Mouse (Mus musculus) CH12.LX (cell line): ENCODE measurements around the gene Abca4. TPM values are rescaled to one million over a fixed set of nuclear protein-coding genes. Genes with fewer than 3 reads are reported as not detected.

ENCODE experiments used
- DNase-seq: peaks from one replicate; pipeline ENCODE4 v3.0.0-alpha.2; 2013; ENCODE audit errors: extremely low read depth
- H3K27ac ChIP-seq: 2 replicates; pipeline ENCODE4 v1.5.1; 2012; ENCODE audit warnings: low read depth, mild to moderate bottlenecking, control low read depth, moderate library complexity; ENCODE audit not compliant: insufficient read depth
- H3K27me3 ChIP-seq: replicated peaks from 2 replicates; pipeline ENCODE3; 2012; ENCODE audit warnings: inconsistent platforms
- H3K36me3 ChIP-seq, 2 experiments: replicated peaks in 1 of 2; 2 replicates each; pipeline versions ENCODE3 to v1.6.1; 2012; ENCODE audit warnings: inconsistent platforms in 1 of 2, low read length in 1 of 2, mild to moderate bottlenecking in 1 of 2, mixed read lengths in 1 of 2, moderate library complexity in 1 of 2; ENCODE audit not compliant: control insufficient read depth in 1 of 2, insufficient read depth in 1 of 2
- H3K4me1 ChIP-seq, 2 experiments: 2 replicates each; pipeline ENCODE4 v1.6.1; 2012; ENCODE audit warnings: inconsistent platforms in 1 of 2, moderate library complexity in 1 of 2; ENCODE audit not compliant: insufficient read depth in 2 of 2, control insufficient read depth in 1 of 2
- H3K4me2 ChIP-seq: 2 replicates; pipeline ENCODE4 v1.6.1; 2012; ENCODE audit warnings: low read depth, mild to moderate bottlenecking, control low read depth; ENCODE audit not compliant: poor library complexity, insufficient read depth, severe bottlenecking
- H3K4me3 ChIP-seq, 3 experiments: fragments of 150-350 bp in 1 of 3; sonication (generic) in 1 of 3; replicated peaks in 1 of 3; 2 replicates each; pipeline versions ENCODE3 to v1.5.1; 2011 to 2012; ENCODE audit warnings: low read depth in 2 of 3, low read length in 2 of 3, mild to moderate bottlenecking in 2 of 3, moderate library complexity in 2 of 3, control low read depth in 1 of 3, improper control_type of control experiment in 1 of 3, inconsistent platforms in 1 of 3, mixed read lengths in 1 of 3; ENCODE audit not compliant: poor library complexity in 1 of 3
- H3K79me2 ChIP-seq: replicated peaks from 2 replicates; pipeline ENCODE4 v1.6.1; 2012; ENCODE audit warnings: mild to moderate bottlenecking, moderate library complexity; ENCODE audit not compliant: control insufficient read depth, poor library complexity, insufficient read depth, severe bottlenecking; ENCODE audit errors: extremely low read depth
- H3K9ac ChIP-seq: 2 replicates; pipeline ENCODE4 v1.6.1; 2012; ENCODE audit warnings: low read depth, mild to moderate bottlenecking, control low read depth, moderate library complexity; ENCODE audit not compliant: insufficient read depth
- H3K9me3 ChIP-seq: replicated peaks from 2 replicates; pipeline ENCODE3; 2012; ENCODE audit warnings: low read length, inconsistent platforms, mixed read lengths
- BHLHE40 ChIP-seq: IDR thresholded peaks from 2 replicates; pipeline ENCODE4 v1.6.1; 2011; ENCODE audit warnings: mild to moderate bottlenecking, low read depth, low read length, improper control_type of control experiment
- CHD2 ChIP-seq: IDR thresholded peaks from 2 replicates; pipeline ENCODE4 v1.6.1; 2011; ENCODE audit warnings: low read length, improper control_type of control experiment
- CTCF ChIP-seq, 2 experiments: IDR thresholded peaks in 1 of 2; conservative IDR thresholded peaks in 1 of 2; 2 replicates each; pipeline ENCODE4 v1.5.1; 2011 to 2012; ENCODE audit warnings: low read depth in 2 of 2, low read length in 2 of 2, improper control_type of control experiment in 1 of 2, inconsistent platforms in 1 of 2, mild to moderate bottlenecking in 1 of 2, moderate library complexity in 1 of 2
- E2F4 ChIP-seq: IDR thresholded peaks from 2 replicates; pipeline ENCODE4 v1.6.1; 2011; ENCODE audit warnings: low read depth, low read length, improper control_type of control experiment; ENCODE audit not compliant: insufficient replicate concordance
- ELF1 ChIP-seq: IDR thresholded peaks from 2 replicates; pipeline ENCODE4 v1.6.1; 2014; ENCODE audit warnings: low read depth, mild to moderate bottlenecking, inconsistent platforms, low read length, improper control_type of control experiment
- ETS1 ChIP-seq: conservative IDR thresholded peaks from 2 replicates; pipeline ENCODE4 v1.6.1; 2012; ENCODE audit warnings: low read depth, mild to moderate bottlenecking, inconsistent platforms, low read length, improper control_type of control experiment, moderate library complexity
- GABPA ChIP-seq: IDR thresholded peaks from 2 replicates; pipeline ENCODE4 v1.6.1; 2012; ENCODE audit warnings: low read depth, low read length, improper control_type of control experiment, inconsistent platforms; ENCODE audit not compliant: insufficient replicate concordance
- HCFC1 ChIP-seq: IDR thresholded peaks from 2 replicates; pipeline ENCODE4 v1.6.1; 2012; ENCODE audit warnings: low read depth, mild to moderate bottlenecking, inconsistent platforms, low read length, improper control_type of control experiment
- IRF4 ChIP-seq: IDR thresholded peaks from 2 replicates; pipeline ENCODE4 v1.6.1; 2014; ENCODE audit warnings: low read depth, mild to moderate bottlenecking, inconsistent platforms, low read length, improper control_type of control experiment
- JUND ChIP-seq: conservative IDR thresholded peaks from 2 replicates; pipeline ENCODE4 v1.6.1; 2011; ENCODE audit warnings: low read depth, low read length, improper control_type of control experiment
- KAT2A ChIP-seq: IDR thresholded peaks from 2 replicates; pipeline ENCODE4 v1.6.1; 2012; ENCODE audit warnings: low read length, improper control_type of control experiment, inconsistent platforms; ENCODE audit not compliant: insufficient replicate concordance
- MAFK ChIP-seq: IDR thresholded peaks from 2 replicates; pipeline ENCODE4 v1.6.1; 2011; ENCODE audit warnings: low read length, improper control_type of control experiment; ENCODE audit not compliant: insufficient replicate concordance
- MAX ChIP-seq: IDR thresholded peaks from 2 replicates; pipeline ENCODE4 v1.6.1; 2011; ENCODE audit warnings: low read length, improper control_type of control experiment
- MAZ ChIP-seq: IDR thresholded peaks from 2 replicates; pipeline ENCODE4 v1.6.1; 2012; ENCODE audit warnings: low read depth, mild to moderate bottlenecking, inconsistent platforms, low read length, improper control_type of control experiment, moderate library complexity
- MEF2A ChIP-seq: IDR thresholded peaks from 2 replicates; pipeline ENCODE4 v1.6.1; 2014; ENCODE audit warnings: low read depth, mild to moderate bottlenecking, inconsistent platforms, low read length, improper control_type of control experiment, borderline replicate concordance
- NELFE ChIP-seq: IDR thresholded peaks from 2 replicates; pipeline ENCODE4 v1.6.1; 2011; ENCODE audit warnings: low read depth, low read length, improper control_type of control experiment
- NRF1 ChIP-seq: IDR thresholded peaks from 2 replicates; pipeline ENCODE4 v1.6.1; 2014; ENCODE audit warnings: low read depth, mild to moderate bottlenecking, inconsistent platforms, low read length, improper control_type of control experiment, moderate library complexity
- PAX5 ChIP-seq: IDR thresholded peaks from 2 replicates; pipeline ENCODE4 v1.6.1; 2012; ENCODE audit warnings: low read length, inconsistent platforms, mixed read lengths
- POLR2A ChIP-seq: IDR thresholded peaks from 2 replicates; pipeline ENCODE4 v1.6.1; 2011; ENCODE audit warnings: low read depth, mild to moderate bottlenecking, improper control_type of control experiment, low read length
- POLR2AphosphoS2 ChIP-seq: IDR thresholded peaks from 2 replicates; pipeline ENCODE4 v1.6.1; 2011; ENCODE audit warnings: low read depth, low read length, improper control_type of control experiment
- RAD21 ChIP-seq: IDR thresholded peaks from 2 replicates; pipeline ENCODE4 v1.6.1; 2011; ENCODE audit warnings: low read depth, mild to moderate bottlenecking, low read length, improper control_type of control experiment, moderate library complexity
- RCOR1 ChIP-seq: conservative IDR thresholded peaks from 2 replicates; pipeline ENCODE4 v1.6.1; 2012; ENCODE audit warnings: low read depth, mild to moderate bottlenecking, inconsistent platforms, low read length, improper control_type of control experiment
- SIN3A ChIP-seq: IDR thresholded peaks from 2 replicates; pipeline ENCODE4 v1.6.1; 2012; ENCODE audit warnings: low read length, improper control_type of control experiment, inconsistent platforms
- SMC3 ChIP-seq: IDR thresholded peaks from 2 replicates; pipeline ENCODE4 v1.6.1; 2011; ENCODE audit warnings: low read depth, low read length, improper control_type of control experiment
- TCF12 ChIP-seq: IDR thresholded peaks from 2 replicates; pipeline ENCODE4 v1.6.1; 2014; ENCODE audit warnings: low read depth, mild to moderate bottlenecking, inconsistent platforms, low read length, improper control_type of control experiment
- UBTF ChIP-seq: IDR thresholded peaks from 2 replicates; pipeline ENCODE4 v1.6.1; 2012; ENCODE audit warnings: low read depth, mild to moderate bottlenecking, inconsistent platforms, low read length, improper control_type of control experiment, moderate library complexity
- USF1 ChIP-seq: IDR thresholded peaks from 2 replicates; pipeline ENCODE4 v1.6.1; 2014; ENCODE audit warnings: low read depth, mild to moderate bottlenecking, inconsistent platforms, low read length, improper control_type of control experiment
- USF2 ChIP-seq: conservative IDR thresholded peaks from 2 replicates; pipeline ENCODE4 v1.6.1; 2011; ENCODE audit warnings: low read depth, low read length, improper control_type of control experiment
- ZKSCAN1 ChIP-seq: IDR thresholded peaks from 2 replicates; pipeline ENCODE4 v1.6.1; 2012; ENCODE audit warnings: low read depth, inconsistent platforms, low read length, improper control_type of control experiment, borderline replicate concordance
- ZNF384 ChIP-seq: IDR thresholded peaks from 2 replicates; pipeline ENCODE4 v1.6.1; 2012; ENCODE audit warnings: low read depth, low read length, improper control_type of control experiment, inconsistent platforms
- dilution Hi-C: fragments of 300-500 bp; cut with MboI; formaldehyde crosslinking; loops from 2 replicates; pipeline ENCODE4 v1.14.3; 2020; ENCODE audit warnings: low sequenced_read_pairs; ENCODE audit not compliant: extremely low pct_unique_long_range_greater_than_20kb, extremely low pct_ligation_motif_present
- in situ Hi-C: fragments of 300-500 bp; cut with MboI; formaldehyde crosslinking; loops from 3 replicates; pipeline ENCODE4 v1.14.3; 2019; ENCODE audit warnings: low sequenced_read_pairs, low pct_ligation_motif_present, low pct_unique_long_range_greater_than_20kb, mixed read lengths
- polyA plus RNA-seq: library from polyadenylated mRNA; unstranded; fragments of >175 nt; gene quantifications from 2 replicates; pipeline ENCODE4 v1.2.1, GENCODE M21; 2012; ENCODE audit warnings: low read depth; ENCODE audit not compliant: insufficient read length
- total RNA-seq, 2 experiments: library from RNA; depleted of rRNA; stranded (reverse); fragments of 300-350 nt in 1 of 2; fragments of >200 nt in 1 of 2; gene quantifications; 2 replicates each; pipeline ENCODE4 v1.2.3; 2012 to 2014

Abca4 gene
- total and polyA plus RNA-seq, 3 experiments = 0.34 to 0.57 (median 0.46) TPM

GRCm38 (mm10) chr3:122120217-122120616 lies 76.0 kb downstream of the Abca4 start:
- H3K36me3 ChIP-seq = no peaks in the 10 kb centered on the region

DNA sequence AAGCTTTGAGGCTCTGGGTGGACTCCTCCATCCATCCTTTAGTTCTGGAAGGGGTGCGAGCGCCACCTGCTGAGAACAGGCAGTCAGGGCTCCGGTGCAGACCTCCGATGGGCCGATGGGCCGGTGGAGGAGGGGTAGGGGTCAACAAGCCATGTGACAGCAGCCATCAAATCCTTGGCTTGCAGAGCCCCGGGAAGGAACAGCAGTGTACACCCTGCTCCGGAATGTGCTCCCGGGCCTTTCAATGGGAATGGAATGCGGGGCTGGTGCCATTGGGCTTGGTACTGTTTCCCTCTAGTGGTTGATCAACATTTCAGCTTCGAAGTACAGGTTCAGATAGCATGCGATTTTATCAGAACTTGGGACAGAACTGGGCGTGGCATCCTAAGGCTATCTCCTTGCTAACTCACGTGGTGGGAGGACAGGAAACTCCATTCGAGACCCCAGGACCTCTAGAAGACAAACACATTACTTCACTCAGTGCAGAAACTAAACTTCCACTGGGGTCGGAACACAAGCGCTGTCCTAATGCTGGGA lies 78.0 kb downstream of the Abca4 start:
- Histone ChIP-seq H3K27ac (no peak overlapping the region), H3K4me2 (peak overlapping the region; percentile 88), H3K9ac (0 out of 2 replicates have a peak overlapping the region, but pooled peaks have one; percentile 24), H3K27me3 (no peaks in the 10 kb centered on the region), H3K36me3 (no peaks in the 10 kb centered on the region), H3K4me3 (peak overlapping the region; percentile 46 to 61 (median 57)), H3K9me3 (no peaks in the 10 kb centered on the region), H3K4me1 (peaks cover 7 to 37% of the 10 kb centered on the region in 2 experiments), H3K79me2 (no peaks in the 10 kb centered on the region)
- in situ Hi-C loops = no loop called here
- peak; percentile 90 for DNase-seq
- dilution Hi-C loops = loop anchor here (25.0 kb wide), 1 partner anchor 160 kb away; the partner anchor contains the start of gene Arhgap29
- TF ChIP-seq GABPA = no peak
- peak; percentile 92 for TF ChIP-seq SMC3
- TF ChIP-seq POLR2AphosphoS2 = no peak
- no peak; the same call in 1 of the 2 replicates for TF ChIP-seq IRF4
- TF ChIP-seq ZNF384 = no peak
- TF ChIP-seq KAT2A = no peak
- TF ChIP-seq SIN3A = peak; percentile 49; the same call in 1 of the 2 replicates
- no peak for TF ChIP-seq RCOR1
- TF ChIP-seq RAD21 = peak; percentile 80
- TF ChIP-seq ETS1 = no peak
- peak; percentile 91 for TF ChIP-seq CHD2
- TF ChIP-seq NRF1 = no peak
- TF ChIP-seq BHLHE40 = peak; percentile 21
- peak; percentile 45; the same call in 1 of the 2 replicates for TF ChIP-seq USF2
- peak; percentile 47; the same call in 1 of the 2 replicates for TF ChIP-seq POLR2A
- TF ChIP-seq MAFK = no peak
- peak; percentile 79 for TF ChIP-seq USF1
- TF ChIP-seq TCF12 = peak; percentile 75
- TF ChIP-seq ELF1 = peak; percentile 49
- TF ChIP-seq PAX5 = no peak
- no peak for TF ChIP-seq JUND
- TF ChIP-seq CTCF (conservative IDR thresholded peaks at IDR 0.05 in 1 of 2, IDR thresholded peaks at IDR 0.05 in 1 of 2; ENCODE audit: low read depth in 2 of 2, low read length in 2 of 2) = peak; percentile 31 to 87; a peak in 2 of 4 replicates
- TF ChIP-seq NELFE = peak; percentile 53; the same call in 1 of the 2 replicates
- peak; percentile 64 for TF ChIP-seq MAX
- peak; percentile 45; the same call in 1 of the 2 replicates for TF ChIP-seq MEF2A
- TF ChIP-seq HCFC1 = peak; percentile 41; the same call in 1 of the 2 replicates
- TF ChIP-seq MAZ = peak; percentile 58; the same call in 1 of the 2 replicates
- TF ChIP-seq E2F4 = no peak
- no peak for TF ChIP-seq UBTF

More at GRCm38 (mm10) chr3:122120217-122120616, 76.0 kb downstream of the Abca4 start:
- H3K4me3 ChIP-seq = no peak overlapping the region
- no peaks in the 10 kb centered on the region for H3K79me2 ChIP-seq
- no peak overlapping the region for H3K27ac ChIP-seq
- dilution Hi-C loops = loop anchor here (25.0 kb wide), 1 partner anchor 158 kb away; the partner anchor contains the start of gene Arhgap29
- no peaks in the 10 kb centered on the region for H3K9me3 ChIP-seq
- H3K4me1 ChIP-seq = peaks cover 4 to 37% of the 10 kb centered on the region in 2 experiments
- in situ Hi-C loops = no loop called here
- H3K27me3 ChIP-seq = no peaks in the 10 kb centered on the region
- no peak overlapping the region for H3K4me2 ChIP-seq
- H3K9ac ChIP-seq = no peak overlapping the region
- no peak for DNase-seq
- TF ChIP-seq E2F4 = no peak
- no peak for TF ChIP-seq POLR2AphosphoS2
- no peak for TF ChIP-seq USF2
- no peak for TF ChIP-seq CTCF (conservative IDR thresholded peaks at IDR 0.05 in 1 of 2, IDR thresholded peaks at IDR 0.05 in 1 of 2; ENCODE audit: low read depth in 2 of 2, low read length in 2 of 2)
- no peak for TF ChIP-seq ZNF384
- TF ChIP-seq ELF1 = no peak
- TF ChIP-seq ZKSCAN1 = no peak
